Mouse (Mus musculus) CH12.LX (cell line): ENCODE measurements around the gene Oscar. TPM values are rescaled to one million over a fixed set of nuclear protein-coding genes. Genes with fewer than 3 reads are reported as not detected.

Experiments
- DNase-seq: peaks from one replicate; pipeline ENCODE4 v3.0.0-alpha.2; 2013; ENCODE audit errors: extremely low read depth
- H3K27ac ChIP-seq: 2 replicates; pipeline ENCODE4 v1.5.1; 2012; ENCODE audit warnings: low read depth, mild to moderate bottlenecking, control low read depth, moderate library complexity; ENCODE audit not compliant: insufficient read depth
- H3K27me3 ChIP-seq: replicated peaks from 2 replicates; pipeline ENCODE3; 2012; ENCODE audit warnings: inconsistent platforms
- H3K36me3 ChIP-seq, 2 experiments: replicated peaks in 1 of 2; 2 replicates each; pipeline versions ENCODE3 to v1.6.1; 2012; ENCODE audit warnings: inconsistent platforms in 1 of 2, low read length in 1 of 2, mild to moderate bottlenecking in 1 of 2, mixed read lengths in 1 of 2, moderate library complexity in 1 of 2; ENCODE audit not compliant: control insufficient read depth in 1 of 2, insufficient read depth in 1 of 2
- H3K4me1 ChIP-seq, 2 experiments: 2 replicates each; pipeline ENCODE4 v1.6.1; 2012; ENCODE audit warnings: inconsistent platforms in 1 of 2, moderate library complexity in 1 of 2; ENCODE audit not compliant: insufficient read depth in 2 of 2, control insufficient read depth in 1 of 2
- H3K4me2 ChIP-seq: 2 replicates; pipeline ENCODE4 v1.6.1; 2012; ENCODE audit warnings: low read depth, mild to moderate bottlenecking, control low read depth; ENCODE audit not compliant: poor library complexity, insufficient read depth, severe bottlenecking
- H3K4me3 ChIP-seq, 3 experiments: fragments of 150-350 bp in 1 of 3; sonication (generic) in 1 of 3; replicated peaks in 1 of 3; 2 replicates each; pipeline versions ENCODE3 to v1.5.1; 2011 to 2012; ENCODE audit warnings: low read depth in 2 of 3, low read length in 2 of 3, mild to moderate bottlenecking in 2 of 3, moderate library complexity in 2 of 3, control low read depth in 1 of 3, improper control_type of control experiment in 1 of 3, inconsistent platforms in 1 of 3, mixed read lengths in 1 of 3; ENCODE audit not compliant: poor library complexity in 1 of 3
- H3K79me2 ChIP-seq: replicated peaks from 2 replicates; pipeline ENCODE4 v1.6.1; 2012; ENCODE audit warnings: mild to moderate bottlenecking, moderate library complexity; ENCODE audit not compliant: control insufficient read depth, poor library complexity, insufficient read depth, severe bottlenecking; ENCODE audit errors: extremely low read depth
- H3K9ac ChIP-seq: 2 replicates; pipeline ENCODE4 v1.6.1; 2012; ENCODE audit warnings: low read depth, mild to moderate bottlenecking, control low read depth, moderate library complexity; ENCODE audit not compliant: insufficient read depth
- H3K9me3 ChIP-seq: replicated peaks from 2 replicates; pipeline ENCODE3; 2012; ENCODE audit warnings: low read length, inconsistent platforms, mixed read lengths
- BHLHE40 ChIP-seq: IDR thresholded peaks from 2 replicates; pipeline ENCODE4 v1.6.1; 2011; ENCODE audit warnings: mild to moderate bottlenecking, low read depth, low read length, improper control_type of control experiment
- CHD1 ChIP-seq: IDR thresholded peaks from 2 replicates; pipeline ENCODE4 v1.6.1; 2012; ENCODE audit warnings: low read depth, low read length, improper control_type of control experiment, inconsistent platforms
- CHD2 ChIP-seq: IDR thresholded peaks from 2 replicates; pipeline ENCODE4 v1.6.1; 2011; ENCODE audit warnings: low read length, improper control_type of control experiment
- CTCF ChIP-seq, 2 experiments: IDR thresholded peaks in 1 of 2; conservative IDR thresholded peaks in 1 of 2; 2 replicates each; pipeline ENCODE4 v1.5.1; 2011 to 2012; ENCODE audit warnings: low read depth in 2 of 2, low read length in 2 of 2, improper control_type of control experiment in 1 of 2, inconsistent platforms in 1 of 2, mild to moderate bottlenecking in 1 of 2, moderate library complexity in 1 of 2
- E2F4 ChIP-seq: IDR thresholded peaks from 2 replicates; pipeline ENCODE4 v1.6.1; 2011; ENCODE audit warnings: low read depth, low read length, improper control_type of control experiment; ENCODE audit not compliant: insufficient replicate concordance
- ELF1 ChIP-seq: IDR thresholded peaks from 2 replicates; pipeline ENCODE4 v1.6.1; 2014; ENCODE audit warnings: low read depth, mild to moderate bottlenecking, inconsistent platforms, low read length, improper control_type of control experiment
- EP300 ChIP-seq: IDR thresholded peaks from 2 replicates; pipeline ENCODE4 v1.6.1; 2011; ENCODE audit warnings: low read length, improper control_type of control experiment
- ETS1 ChIP-seq: conservative IDR thresholded peaks from 2 replicates; pipeline ENCODE4 v1.6.1; 2012; ENCODE audit warnings: low read depth, mild to moderate bottlenecking, inconsistent platforms, low read length, improper control_type of control experiment, moderate library complexity
- GABPA ChIP-seq: IDR thresholded peaks from 2 replicates; pipeline ENCODE4 v1.6.1; 2012; ENCODE audit warnings: low read depth, low read length, improper control_type of control experiment, inconsistent platforms; ENCODE audit not compliant: insufficient replicate concordance
- HCFC1 ChIP-seq: IDR thresholded peaks from 2 replicates; pipeline ENCODE4 v1.6.1; 2012; ENCODE audit warnings: low read depth, mild to moderate bottlenecking, inconsistent platforms, low read length, improper control_type of control experiment
- IRF4 ChIP-seq: IDR thresholded peaks from 2 replicates; pipeline ENCODE4 v1.6.1; 2014; ENCODE audit warnings: low read depth, mild to moderate bottlenecking, inconsistent platforms, low read length, improper control_type of control experiment
- JUN ChIP-seq: IDR thresholded peaks from 2 replicates; pipeline ENCODE4 v1.6.1; 2011; ENCODE audit warnings: low read depth, mild to moderate bottlenecking, low read length, improper control_type of control experiment, moderate library complexity; ENCODE audit not compliant: insufficient read depth
- JUND ChIP-seq: conservative IDR thresholded peaks from 2 replicates; pipeline ENCODE4 v1.6.1; 2011; ENCODE audit warnings: low read depth, low read length, improper control_type of control experiment
- KAT2A ChIP-seq: IDR thresholded peaks from 2 replicates; pipeline ENCODE4 v1.6.1; 2012; ENCODE audit warnings: low read length, improper control_type of control experiment, inconsistent platforms; ENCODE audit not compliant: insufficient replicate concordance
- MAFK ChIP-seq: IDR thresholded peaks from 2 replicates; pipeline ENCODE4 v1.6.1; 2011; ENCODE audit warnings: low read length, improper control_type of control experiment; ENCODE audit not compliant: insufficient replicate concordance
- MAX ChIP-seq: IDR thresholded peaks from 2 replicates; pipeline ENCODE4 v1.6.1; 2011; ENCODE audit warnings: low read length, improper control_type of control experiment
- MAZ ChIP-seq: IDR thresholded peaks from 2 replicates; pipeline ENCODE4 v1.6.1; 2012; ENCODE audit warnings: low read depth, mild to moderate bottlenecking, inconsistent platforms, low read length, improper control_type of control experiment, moderate library complexity
- MEF2A ChIP-seq: IDR thresholded peaks from 2 replicates; pipeline ENCODE4 v1.6.1; 2014; ENCODE audit warnings: low read depth, mild to moderate bottlenecking, inconsistent platforms, low read length, improper control_type of control experiment, borderline replicate concordance
- MXI1 ChIP-seq: IDR thresholded peaks from 2 replicates; pipeline ENCODE4 v1.6.1; 2011; ENCODE audit warnings: mild to moderate bottlenecking, low read depth, low read length, improper control_type of control experiment
- MYC ChIP-seq: IDR thresholded peaks from 2 replicates; pipeline ENCODE4 v1.6.1; 2011; ENCODE audit warnings: low read depth, mild to moderate bottlenecking, improper control_type of control experiment, low read length
- NELFE ChIP-seq: IDR thresholded peaks from 2 replicates; pipeline ENCODE4 v1.6.1; 2011; ENCODE audit warnings: low read depth, low read length, improper control_type of control experiment
- NRF1 ChIP-seq: IDR thresholded peaks from 2 replicates; pipeline ENCODE4 v1.6.1; 2014; ENCODE audit warnings: low read depth, mild to moderate bottlenecking, inconsistent platforms, low read length, improper control_type of control experiment, moderate library complexity
- PAX5 ChIP-seq: IDR thresholded peaks from 2 replicates; pipeline ENCODE4 v1.6.1; 2012; ENCODE audit warnings: low read length, inconsistent platforms, mixed read lengths
- POLR2A ChIP-seq: IDR thresholded peaks from 2 replicates; pipeline ENCODE4 v1.6.1; 2011; ENCODE audit warnings: low read depth, mild to moderate bottlenecking, improper control_type of control experiment, low read length
- POLR2AphosphoS2 ChIP-seq: IDR thresholded peaks from 2 replicates; pipeline ENCODE4 v1.6.1; 2011; ENCODE audit warnings: low read depth, low read length, improper control_type of control experiment
- RAD21 ChIP-seq: IDR thresholded peaks from 2 replicates; pipeline ENCODE4 v1.6.1; 2011; ENCODE audit warnings: low read depth, mild to moderate bottlenecking, low read length, improper control_type of control experiment, moderate library complexity
- RCOR1 ChIP-seq: conservative IDR thresholded peaks from 2 replicates; pipeline ENCODE4 v1.6.1; 2012; ENCODE audit warnings: low read depth, mild to moderate bottlenecking, inconsistent platforms, low read length, improper control_type of control experiment
- SIN3A ChIP-seq: IDR thresholded peaks from 2 replicates; pipeline ENCODE4 v1.6.1; 2012; ENCODE audit warnings: low read length, improper control_type of control experiment, inconsistent platforms
- SMC3 ChIP-seq: IDR thresholded peaks from 2 replicates; pipeline ENCODE4 v1.6.1; 2011; ENCODE audit warnings: low read depth, low read length, improper control_type of control experiment
- TBP ChIP-seq: conservative IDR thresholded peaks from 2 replicates; pipeline ENCODE4 v1.6.1; 2011; ENCODE audit warnings: low read depth, low read length, improper control_type of control experiment
- TCF12 ChIP-seq: IDR thresholded peaks from 2 replicates; pipeline ENCODE4 v1.6.1; 2014; ENCODE audit warnings: low read depth, mild to moderate bottlenecking, inconsistent platforms, low read length, improper control_type of control experiment
- UBTF ChIP-seq: IDR thresholded peaks from 2 replicates; pipeline ENCODE4 v1.6.1; 2012; ENCODE audit warnings: low read depth, mild to moderate bottlenecking, inconsistent platforms, low read length, improper control_type of control experiment, moderate library complexity
- USF1 ChIP-seq: IDR thresholded peaks from 2 replicates; pipeline ENCODE4 v1.6.1; 2014; ENCODE audit warnings: low read depth, mild to moderate bottlenecking, inconsistent platforms, low read length, improper control_type of control experiment
- USF2 ChIP-seq: conservative IDR thresholded peaks from 2 replicates; pipeline ENCODE4 v1.6.1; 2011; ENCODE audit warnings: low read depth, low read length, improper control_type of control experiment
- ZC3H11A ChIP-seq: IDR thresholded peaks from 2 replicates; pipeline ENCODE4 v1.6.1; 2012; ENCODE audit warnings: low read depth, mild to moderate bottlenecking, inconsistent platforms, low read length, improper control_type of control experiment
- ZKSCAN1 ChIP-seq: IDR thresholded peaks from 2 replicates; pipeline ENCODE4 v1.6.1; 2012; ENCODE audit warnings: low read depth, inconsistent platforms, low read length, improper control_type of control experiment, borderline replicate concordance
- ZMIZ1 ChIP-seq: IDR thresholded peaks from 2 replicates; pipeline ENCODE4 v1.6.1; 2012; ENCODE audit warnings: low read depth, mild to moderate bottlenecking, inconsistent platforms, low read length, improper control_type of control experiment
- ZNF384 ChIP-seq: IDR thresholded peaks from 2 replicates; pipeline ENCODE4 v1.6.1; 2012; ENCODE audit warnings: low read depth, low read length, improper control_type of control experiment, inconsistent platforms
- dilution Hi-C: fragments of 300-500 bp; cut with MboI; formaldehyde crosslinking; loops from 2 replicates; pipeline ENCODE4 v1.14.3; 2020; ENCODE audit warnings: low sequenced_read_pairs; ENCODE audit not compliant: extremely low pct_unique_long_range_greater_than_20kb, extremely low pct_ligation_motif_present
- in situ Hi-C: fragments of 300-500 bp; cut with MboI; formaldehyde crosslinking; loops from 3 replicates; pipeline ENCODE4 v1.14.3; 2019; ENCODE audit warnings: low sequenced_read_pairs, low pct_ligation_motif_present, low pct_unique_long_range_greater_than_20kb, mixed read lengths
- polyA plus RNA-seq: library from polyadenylated mRNA; unstranded; fragments of >175 nt; gene quantifications from 2 replicates; pipeline ENCODE4 v1.2.1, GENCODE M21; 2012; ENCODE audit warnings: low read depth; ENCODE audit not compliant: insufficient read length
- total RNA-seq, 2 experiments: library from RNA; depleted of rRNA; stranded (reverse); fragments of 300-350 nt in 1 of 2; fragments of >200 nt in 1 of 2; gene quantifications; 2 replicates each; pipeline ENCODE4 v1.2.3; 2012 to 2014

Gene Oscar
- total and polyA plus RNA-seq, 3 experiments, result 0.39 TPM; not detected in 2

GRCm38 (mm10) chr7:3595146-3595545, 20.8 kb downstream of the Oscar start:
- peak; percentile 87 for DNase-seq
- H3K4me3 ChIP-seq, result peak overlapping the region; percentile 57 to 59 (median 57)
- H3K27me3 ChIP-seq, result no peaks in the 10 kb centered on the region
- dilution Hi-C loops, result no loop called here
- H3K27ac ChIP-seq, result peak overlapping the region; percentile 60
- peak overlapping the region; percentile 79; the same call in 1 of the 2 replicates for H3K4me2 ChIP-seq
- no peaks in the 10 kb centered on the region for H3K9me3 ChIP-seq
- no peaks in the 10 kb centered on the region for H3K36me3 ChIP-seq
- no peak for TF ChIP-seq NRF1
- peak; percentile 78; the same call in 1 of the 2 replicates for TF ChIP-seq TBP
- peak; percentile 78; the same call in 1 of the 2 replicates for TF ChIP-seq ZMIZ1
- no peak for TF ChIP-seq E2F4
- TF ChIP-seq KAT2A, result 0 out of 2 replicates have a peak, but pooled peaks have one; percentile 13
- TF ChIP-seq BHLHE40, result no peak
- no peak for TF ChIP-seq RCOR1
- peak; percentile 85 for TF ChIP-seq POLR2AphosphoS2
- peak; percentile 85 for TF ChIP-seq POLR2A
- TF ChIP-seq JUN, result no peak
- no peak for TF ChIP-seq CHD2
- TF ChIP-seq ETS1, result no peak
- TF ChIP-seq USF2, result no peak
- TF ChIP-seq JUND, result no peak
- peak; percentile 65 for TF ChIP-seq TCF12
- TF ChIP-seq MAFK, result no peak
- TF ChIP-seq CTCF (conservative IDR thresholded peaks at IDR 0.05 in 1 of 2, IDR thresholded peaks at IDR 0.05 in 1 of 2; ENCODE audit: low read depth in 2 of 2, low read length in 2 of 2), result no peak
- TF ChIP-seq ZNF384, result peak; percentile 94
- no peak for TF ChIP-seq ZKSCAN1
- TF ChIP-seq SIN3A, result peak; percentile 76; the same call in 1 of the 2 replicates
- no peak for TF ChIP-seq EP300
- no peak for TF ChIP-seq MAX
- TF ChIP-seq MXI1, result no peak; the same call in 1 of the 2 replicates
- TF ChIP-seq MAZ, result no peak
- peak; percentile 25; the same call in 1 of the 2 replicates for TF ChIP-seq IRF4
- no peak for TF ChIP-seq MYC
- TF ChIP-seq HCFC1, result peak; percentile 41
- no peak; the same call in 1 of the 2 replicates for TF ChIP-seq CHD1
- TF ChIP-seq PAX5, result no peak
- TF ChIP-seq ELF1, result peak; percentile 52
- no peak for TF ChIP-seq SMC3
- no peak for TF ChIP-seq UBTF
- TF ChIP-seq RAD21, result no peak
- peak; percentile 89 for TF ChIP-seq NELFE
- TF ChIP-seq ZC3H11A, result no peak
- no peak for TF ChIP-seq USF1
- TF ChIP-seq MEF2A, result 0 out of 2 replicates have a peak, but pooled peaks have one; percentile 29
- TF ChIP-seq GABPA, result no peak
- TF ChIP-seq, all 38 proteins: peak for 13
- H3K9ac ChIP-seq, result peak overlapping the region; percentile 75
- peaks cover 0 to 6% of the 10 kb centered on the region in 2 experiments; a peak in 1 of 4 replicates for H3K4me1 ChIP-seq
- H3K79me2 ChIP-seq, result no peaks in the 10 kb centered on the region
- in situ Hi-C loops, result no loop called here
